8 mouse cellular contexts compared by ENCODE assay signal in the genomic region with DNA sequence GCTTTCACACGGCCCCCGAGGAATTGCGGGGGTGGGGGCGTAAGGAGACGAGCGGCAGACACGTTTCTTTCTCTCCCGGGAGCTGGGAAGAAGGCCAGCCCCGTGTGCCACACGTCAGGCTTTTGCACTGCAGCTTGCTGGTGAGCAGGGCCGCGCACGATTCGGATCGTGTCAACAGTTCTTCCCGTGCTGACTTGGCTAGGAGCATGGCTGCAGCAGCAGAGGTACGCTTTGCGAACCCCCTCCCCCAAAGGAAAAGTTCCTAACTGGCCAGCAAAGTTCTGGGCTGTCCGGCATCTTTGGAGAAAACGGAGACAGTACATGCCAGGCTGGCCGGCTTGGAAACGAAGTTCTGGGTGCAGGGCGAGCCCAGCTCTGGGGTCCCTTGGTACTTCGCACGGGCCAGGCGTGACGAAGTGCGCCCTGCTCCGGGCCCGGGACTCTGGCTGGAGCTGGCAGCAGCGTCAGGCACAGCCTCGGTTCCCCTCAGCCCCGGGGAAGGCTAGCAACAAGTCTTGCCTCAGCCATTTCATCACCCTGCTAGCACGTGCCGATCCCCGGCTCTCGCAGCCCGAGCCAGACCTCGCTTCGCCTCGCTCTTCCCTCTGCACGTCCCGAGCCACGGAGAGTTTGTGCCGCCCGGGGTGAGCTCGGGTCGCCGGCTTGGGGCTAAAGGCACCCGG. TPM values are rescaled to one million over a fixed set of nuclear protein-coding genes. Genes with fewer than 3 reads are reported as not detected.
DNase-seq lines count a peak whose midpoint lies in the region; ATAC-seq and TF ChIP-seq lines count a peak whose summit lies in the region.

No protein-coding gene starts in this region.

- no peaks in the 10 kb centered on the region for H3K36me3 ChIP-seq in forebrain, embryonic 15.5 days
- no peaks in the 10 kb centered on the region for H3K36me3 ChIP-seq in lung, postnatal 0 days (ENCODE audit: insufficient read depth, low read length)

- H3K4me1 ChIP-seq in forebrain, embryonic 15.5 days, result peaks cover 26% of the 10 kb centered on the region
- peaks cover 13% of the 10 kb centered on the region for H3K4me1 ChIP-seq in lung, postnatal 0 days (ENCODE audit: insufficient read depth, low read depth, low read length)

- under 1% methylated on average over 50 of the region's 50 CpGs for WGBS in forebrain, embryonic 15.5 days
- 1% methylated on average over 49 of the region's 50 CpGs for WGBS in lung, postnatal 0 days

- no peaks in the 10 kb centered on the region for H3K9me3 ChIP-seq in forebrain, embryonic 15.5 days
- no peaks in the 10 kb centered on the region for H3K9me3 ChIP-seq in lung, postnatal 0 days (ENCODE audit: low read length)

- peak overlapping the region; percentile 100 for H3K4me2 ChIP-seq in forebrain, embryonic 15.5 days (replicated peaks)
- peak overlapping the region; percentile 91 for H3K4me2 ChIP-seq in lung, postnatal 0 days (replicated peaks; ENCODE audit: low read depth, low read length)

- TF ChIP-seq EP300 in lung, postnatal 0 days (IDR thresholded peaks at IDR 0.05), result no peak

- peak; percentile 80 for ATAC-seq in forebrain, embryonic 15.5 days (replicated peaks)
- peak; percentile 72 for ATAC-seq in lung, postnatal 0 days

- peak overlapping the region; percentile 37 for H3K9ac ChIP-seq in forebrain, embryonic 15.5 days (replicated peaks)
- 0 out of 2 replicates have a peak overlapping the region, but pooled peaks have one; percentile 34 for H3K9ac ChIP-seq in lung, postnatal 0 days (replicated peaks; ENCODE audit: low read depth)

- no peak for TF ChIP-seq CTCF in layer of hippocampus, adult 2 months (conservative IDR thresholded peaks at IDR 0.05)
- no peak for TF ChIP-seq CTCF in lung, postnatal 0 days (IDR thresholded peaks at IDR 0.05)

- H3K4me3 ChIP-seq in forebrain, embryonic 15.5 days, result peak overlapping the region; percentile 65
- H3K4me3 ChIP-seq in layer of hippocampus, adult 2 months, result peak overlapping the region; percentile 58
- H3K4me3 ChIP-seq in lung, postnatal 0 days (ENCODE audit: low read depth, low read length), result peak overlapping the region; percentile 48

- H3K27me3 ChIP-seq in forebrain, embryonic 15.5 days, result peaks cover 22% of the 10 kb centered on the region
- H3K27me3 ChIP-seq in lung, postnatal 0 days (replicated peaks; ENCODE audit: insufficient read depth, low read length), result 0 out of 2 replicates have a peak, but pooled peaks cover 11% of the 10 kb centered on the region

- intact Hi-C loops in heart, postnatal 10 days (cut with DNase I), result no loop called here

- DNase-seq in 416B (ENCODE audit: low read depth), result peak; percentile 63
- DNase-seq in adrenal gland, adult 18-20 months (ENCODE audit: low spot score in 2 of 2), result peak; percentile 35 to 43
- peak; percentile 72 to 76 for DNase-seq in heart, postnatal 10 days
- peak in 1 of 2 experiments; percentile 25 for DNase-seq in layer of hippocampus, adult 2 months (ENCODE audit: low spot score in 2 of 2)
- peak; percentile 71 for DNase-seq in lung, postnatal 0 days (ENCODE audit: low spot score)
- peak; percentile 75 for DNase-seq in retina, postnatal 1 day
- DNase-seq in cerebellum, adult 11 months, result no peak

- no peak overlapping the region; the same call in 1 of the 2 replicates for H3K27ac ChIP-seq in forebrain, embryonic 15.5 days (replicated peaks)
- H3K27ac ChIP-seq in layer of hippocampus, adult 2 months, result peak overlapping the region; percentile 73
- no peak overlapping the region for H3K27ac ChIP-seq in lung, postnatal 0 days (ENCODE audit: low read length)

RNA-seq across cellular contexts. Expression of gene Stc2, which starts 0.8 kb away (rescaled TPM):
- total RNA-seq in adrenal gland, adult 18-20 months (2021), result 1 to 10 TPM; 1.2 TPM
- polyA plus RNA-seq in forebrain, embryonic 15.5 days (2015; fragmentation: Nextera tagmentation; extraction: Ambion mirVana), result 1.3 TPM in 2 replicates
- 10 to 100 TPM; 15.0 to 18.7 TPM for total RNA-seq in heart, postnatal 10 days (2021)
- 1 to 10 TPM; 3.8 to 4.6 TPM for total RNA-seq in layer of hippocampus, adult 2 months (2021)
- polyA plus RNA-seq in lung, postnatal 0 days (2015; fragmentation: Nextera tagmentation; extraction: Ambion mirVana), result 0.66 and 0.93 TPM in 2 replicates
